Mouse (Mus musculus): ENCODE data around the gene Slc27a2.

DNA sequence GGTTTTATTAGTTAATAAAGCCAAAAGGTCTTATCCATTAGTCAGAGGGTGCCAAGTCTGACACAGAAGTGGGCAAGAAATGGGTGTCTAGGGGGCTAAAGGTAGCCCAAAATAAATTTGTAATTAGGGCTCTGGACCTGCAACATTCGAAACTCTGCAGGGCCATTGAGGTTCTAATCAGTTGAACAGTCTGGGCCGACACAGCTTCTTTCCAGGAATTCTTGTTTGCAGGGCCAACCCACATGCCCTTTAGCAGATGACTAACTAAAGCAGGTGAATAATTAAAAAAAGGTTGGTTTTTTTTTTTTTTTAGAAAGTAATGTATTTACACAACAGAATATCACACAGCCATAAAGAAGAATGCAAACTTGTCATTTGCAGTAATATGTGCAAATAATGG lies 70.2 kb downstream of the Slc27a2 start:
- TF ChIP-seq CTCF (IDR thresholded peaks at IDR 0.05; ENCODE audit: low read depth, low read length) (no peak), TAL1 (conservative IDR thresholded peaks at IDR 0.05; ENCODE audit: low read depth, low read length) (no peak), GATA1 (IDR thresholded peaks at IDR 0.05; ENCODE audit: borderline replicate concordance, low read length) (no peak), POLR2AphosphoS5 (IDR thresholded peaks at IDR 0.05; ENCODE audit: insufficient replicate concordance, low read depth, low read length) (no peak), GATA2 (IDR thresholded peaks at IDR 0.05; ENCODE audit: borderline replicate concordance, low read depth, low read length) (no peak)

Data from G1E (cell line).